Mouse (Mus musculus) MEL (cell line): ENCODE results near the gene Vsig10l. TPM values are rescaled to one million over a fixed set of nuclear protein-coding genes. Genes with fewer than 3 reads are reported as not detected.

Experiments
- DNase-seq: peaks from one replicate; pipeline ENCODE4 v3.0.0; 2011; ENCODE audit warnings: low read depth, low spot score
- H3K27ac ChIP-seq: 2 replicates; pipeline ENCODE4 v1.5.1; 2012; ENCODE audit warnings: low read depth, mild to moderate bottlenecking, control low read depth, low read length, moderate library complexity; ENCODE audit not compliant: control insufficient read depth
- H3K27me3 ChIP-seq, 2 experiments: fragments of 150-350 bp in 1 of 2; sonication (generic) in 1 of 2; 2 replicates each; pipeline ENCODE4 v1.6.1; 2012; ENCODE audit warnings: low read length in 2 of 2, mild to moderate bottlenecking in 2 of 2, improper control_type of control experiment in 1 of 2, moderate library complexity in 1 of 2; ENCODE audit not compliant: insufficient read depth in 2 of 2, control insufficient read depth in 1 of 2
- H3K36me3 ChIP-seq, 2 experiments: 2 replicates each; pipeline ENCODE4 v1.6.1; 2012 to 2014; ENCODE audit warnings: low read length in 2 of 2, improper control_type of control experiment in 1 of 2, inconsistent platforms in 1 of 2, mild to moderate bottlenecking in 1 of 2; ENCODE audit not compliant: insufficient read depth in 2 of 2, control insufficient read depth in 1 of 2
- H3K4me1 ChIP-seq, 2 experiments: fragments of 150-350 bp in 1 of 2; sonication (generic) in 1 of 2; 2 replicates each; pipeline ENCODE4 v1.6.1; 2012; ENCODE audit warnings: low read length in 2 of 2, improper control_type of control experiment in 1 of 2, mild to moderate bottlenecking in 1 of 2; ENCODE audit not compliant: insufficient read depth in 2 of 2, control insufficient read depth in 1 of 2
- H3K4me3 ChIP-seq, 2 experiments: fragments of 150-350 bp in 1 of 2; sonication (generic) in 1 of 2; 2 replicates each; pipeline ENCODE4 v1.5.1; 2012; ENCODE audit warnings: low read depth in 2 of 2, low read length in 2 of 2, mild to moderate bottlenecking in 2 of 2, moderate library complexity in 2 of 2, control low read depth in 1 of 2, improper control_type of control experiment in 1 of 2; ENCODE audit not compliant: control insufficient read depth in 1 of 2, insufficient read depth in 1 of 2
- H3K79me2 ChIP-seq: 2 replicates; pipeline ENCODE4 v1.6.1; 2012; ENCODE audit warnings: mild to moderate bottlenecking, low read length, moderate library complexity; ENCODE audit not compliant: control insufficient read depth, poor library complexity, insufficient read depth
- H3K9ac ChIP-seq: 2 replicates; pipeline ENCODE4 v1.6.1; 2012; ENCODE audit warnings: low read depth, mild to moderate bottlenecking, control low read depth, low read length, moderate library complexity; ENCODE audit not compliant: control insufficient read depth, poor library complexity, severe bottlenecking
- H3K9me3 ChIP-seq: fragments of 150-350 bp; sonication (generic); replicated peaks from 2 replicates; pipeline ENCODE4 v1.6.1; 2012; ENCODE audit warnings: mild to moderate bottlenecking, low read length, improper control_type of control experiment, moderate library complexity; ENCODE audit not compliant: insufficient read depth
- CHD1 ChIP-seq: IDR thresholded peaks from 2 replicates; pipeline ENCODE4 v1.6.1; 2012; ENCODE audit warnings: low read depth, mild to moderate bottlenecking, inconsistent platforms, low read length, improper control_type of control experiment
- ETS1 ChIP-seq: IDR thresholded peaks from 2 replicates; pipeline ENCODE4 v1.6.1; 2012; ENCODE audit warnings: low read depth, mild to moderate bottlenecking, inconsistent platforms, low read length, improper control_type of control experiment, moderate library complexity
- GATA1 ChIP-seq: IDR thresholded peaks from 2 replicates; pipeline ENCODE4 v1.6.1; 2011; ENCODE audit warnings: low read depth, low read length, improper control_type of control experiment
- KAT2A ChIP-seq: conservative IDR thresholded peaks from 2 replicates; pipeline ENCODE4 v1.6.1; 2012; ENCODE audit warnings: low read depth, low read length, improper control_type of control experiment, inconsistent platforms
- MEF2A ChIP-seq: IDR thresholded peaks from 2 replicates; pipeline ENCODE4 v1.6.1; 2014; ENCODE audit warnings: low read depth, mild to moderate bottlenecking, inconsistent platforms, low read length, improper control_type of control experiment; ENCODE audit not compliant: poor library complexity, insufficient replicate concordance, severe bottlenecking; ENCODE audit errors: extremely low read depth
- MYB ChIP-seq: IDR thresholded peaks from 2 replicates; pipeline ENCODE4 v1.6.1; 2011; ENCODE audit warnings: mild to moderate bottlenecking, low read depth, low read length, improper control_type of control experiment
- MYC ChIP-seq: IDR thresholded peaks from 2 replicates; pipeline ENCODE4 v1.6.1; 2011; ENCODE audit warnings: low read depth, mild to moderate bottlenecking, low read length, improper control_type of control experiment, moderate library complexity
- NELFE ChIP-seq: IDR thresholded peaks from 2 replicates; pipeline ENCODE4 v1.6.1; 2011; ENCODE audit warnings: low read depth, low read length, improper control_type of control experiment
- POLR2A ChIP-seq, 2 experiments: IDR thresholded peaks; 2 replicates each; pipeline ENCODE4 v1.6.1; 2011 to 2012; ENCODE audit warnings: low read length in 2 of 2, mild to moderate bottlenecking in 2 of 2, control low read depth in 1 of 2, improper control_type of control experiment in 1 of 2, low read depth in 1 of 2, moderate library complexity in 1 of 2; ENCODE audit not compliant: control insufficient read depth in 1 of 2, insufficient read depth in 1 of 2, poor library complexity in 1 of 2
- RCOR1 ChIP-seq: IDR thresholded peaks from 2 replicates; pipeline ENCODE4 v1.6.1; 2012; ENCODE audit warnings: low read depth, mild to moderate bottlenecking, inconsistent platforms, low read length, improper control_type of control experiment
- SIN3A ChIP-seq: IDR thresholded peaks from 2 replicates; pipeline ENCODE4 v1.6.1; 2012; ENCODE audit warnings: low read length, improper control_type of control experiment, inconsistent platforms
- SMC3 ChIP-seq: IDR thresholded peaks from 2 replicates; pipeline ENCODE4 v1.6.1; 2011; ENCODE audit warnings: low read depth, low read length, improper control_type of control experiment
- UBTF ChIP-seq: IDR thresholded peaks from 2 replicates; pipeline ENCODE4 v1.6.1; 2012; ENCODE audit warnings: low read depth, mild to moderate bottlenecking, inconsistent platforms, low read length, improper control_type of control experiment, moderate library complexity, borderline replicate concordance; ENCODE audit not compliant: insufficient read depth
- ZC3H11A ChIP-seq: IDR thresholded peaks from 2 replicates; pipeline ENCODE4 v1.6.1; 2012; ENCODE audit warnings: low read depth, mild to moderate bottlenecking, inconsistent platforms, low read length, improper control_type of control experiment
- ZNF384 ChIP-seq: IDR thresholded peaks from 2 replicates; pipeline ENCODE4 v1.6.1; 2012; ENCODE audit warnings: low read depth, mild to moderate bottlenecking, inconsistent platforms, low read length, improper control_type of control experiment
- polyA plus RNA-seq, 2 experiments: library from polyadenylated mRNA; stranded (reverse) in 1 of 2; unstranded in 1 of 2; fragments of >175 nt in 1 of 2; fragments of >200 nt in 1 of 2; gene quantifications; 2 replicates each; pipeline versions ENCODE4 v1.2.1 to v1.2.4; 2012; ENCODE audit warnings: low replicate concordance in 2 of 2, low read depth in 1 of 2; ENCODE audit not compliant: insufficient read length in 2 of 2, insufficient read depth in 1 of 2, missing spikeins in 1 of 2
- total RNA-seq: library from RNA; depleted of rRNA; stranded (reverse); fragments of 300-350 nt; gene quantifications from 2 replicates; pipeline ENCODE4 v1.2.3, GENCODE M21; 2012

Vsig10l gene
- total and polyA plus RNA-seq, 3 experiments: 0.08 to 0.65 TPM; not detected in 1

DNA sequence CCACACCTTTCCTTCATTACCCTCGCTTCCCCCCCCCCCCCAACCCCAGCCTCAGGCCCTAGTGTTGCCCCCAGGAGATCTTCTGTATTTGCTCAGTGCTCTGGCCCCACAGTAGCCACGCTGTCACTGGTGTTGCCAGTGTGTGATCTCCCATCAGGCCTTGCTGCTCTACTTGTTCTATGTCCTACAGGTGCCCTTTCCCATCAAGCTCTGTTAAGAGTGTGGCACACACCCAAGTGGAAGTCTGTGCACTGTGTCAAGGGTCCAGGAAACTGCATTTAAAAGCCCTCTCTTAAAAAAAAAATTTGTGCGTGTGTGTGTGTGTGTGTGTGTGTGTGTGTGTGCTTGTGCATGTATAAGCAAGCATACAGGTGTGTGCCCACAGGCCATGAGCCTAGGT lies 14.7 kb upstream of the Vsig10l start:
- TF ChIP-seq ZNF384: no peak
- TF ChIP-seq GATA1: no peak
- TF ChIP-seq KAT2A: no peak
- TF ChIP-seq MYC: no peak
- no peak for TF ChIP-seq MYB
- TF ChIP-seq POLR2A (IDR thresholded peaks at IDR 0.05; ENCODE audit: control insufficient read depth in 1 of 2, insufficient read depth in 1 of 2, low read depth in 1 of 2, low read length in 2 of 2, poor library complexity in 1 of 2): no peak
- no peak for TF ChIP-seq UBTF
- TF ChIP-seq MEF2A: no peak
- TF ChIP-seq ZC3H11A: no peak
- no peak for TF ChIP-seq ETS1
- TF ChIP-seq, all 39 proteins: peak for 0
- H3K9me3 ChIP-seq: no peaks in the 10 kb centered on the region
- H3K79me2 ChIP-seq: peaks cover 24% of the 10 kb centered on the region
- no peak overlapping the region for H3K27ac ChIP-seq
- DNase-seq: no peak
- H3K9ac ChIP-seq: no peak overlapping the region
- peaks cover 2 to 43% of the 10 kb centered on the region in 2 experiments; a peak in 2 of 4 replicates for H3K4me1 ChIP-seq
- peaks cover 0 to 21% of the 10 kb centered on the region in 2 experiments; a peak in 2 of 4 replicates for H3K36me3 ChIP-seq
- H3K4me3 ChIP-seq: no peak overlapping the region
- H3K27me3 ChIP-seq: no peaks in the 10 kb centered on the region

GRCm38 (mm10) chr7:43449811-43450210 lies 13.1 kb upstream of the Vsig10l start:
- Histone ChIP-seq H3K27ac (no peak overlapping the region), H3K36me3 (peaks cover 0 to 19% of the 10 kb centered on the region in 2 experiments; a peak in 2 of 4 replicates), H3K9me3 (no peaks in the 10 kb centered on the region), H3K27me3 (no peaks in the 10 kb centered on the region), H3K9ac (no peak overlapping the region), H3K4me1 (peaks cover 2 to 37% of the 10 kb centered on the region in 2 experiments; a peak in 2 of 4 replicates), H3K4me3 (no peak overlapping the region), H3K79me2 (peaks cover 15% of the 10 kb centered on the region)
- TF ChIP-seq NELFE: no peak
- TF ChIP-seq ZNF384: peak; percentile 58
- no peak for TF ChIP-seq RCOR1
- no peak for DNase-seq

- Histone ChIP-seq H3K79me2 (peaks cover 7% of the 10 kb centered on the region; the same call in 1 of the 2 replicates), H3K9me3 (no peaks in the 10 kb centered on the region), H3K36me3 (peaks cover 0 to 15% of the 10 kb centered on the region in 2 experiments; a peak in 2 of 4 replicates), H3K9ac (no peak overlapping the region), H3K27me3 (no peaks in the 10 kb centered on the region), H3K27ac (no peak overlapping the region), H3K4me1 (peaks cover 0 to 26% of the 10 kb centered on the region in 2 experiments; a peak in 2 of 4 replicates), H3K4me3 (no peak overlapping the region)
- TF ChIP-seq SMC3 (no peak), SIN3A (no peak), CHD1 (no peak)
- no peak for DNase-seq
Measured at GRCm38 (mm10) chr7:43451726-43452125, 11.2 kb upstream of the Vsig10l start.
